In the genomic region with DNA sequence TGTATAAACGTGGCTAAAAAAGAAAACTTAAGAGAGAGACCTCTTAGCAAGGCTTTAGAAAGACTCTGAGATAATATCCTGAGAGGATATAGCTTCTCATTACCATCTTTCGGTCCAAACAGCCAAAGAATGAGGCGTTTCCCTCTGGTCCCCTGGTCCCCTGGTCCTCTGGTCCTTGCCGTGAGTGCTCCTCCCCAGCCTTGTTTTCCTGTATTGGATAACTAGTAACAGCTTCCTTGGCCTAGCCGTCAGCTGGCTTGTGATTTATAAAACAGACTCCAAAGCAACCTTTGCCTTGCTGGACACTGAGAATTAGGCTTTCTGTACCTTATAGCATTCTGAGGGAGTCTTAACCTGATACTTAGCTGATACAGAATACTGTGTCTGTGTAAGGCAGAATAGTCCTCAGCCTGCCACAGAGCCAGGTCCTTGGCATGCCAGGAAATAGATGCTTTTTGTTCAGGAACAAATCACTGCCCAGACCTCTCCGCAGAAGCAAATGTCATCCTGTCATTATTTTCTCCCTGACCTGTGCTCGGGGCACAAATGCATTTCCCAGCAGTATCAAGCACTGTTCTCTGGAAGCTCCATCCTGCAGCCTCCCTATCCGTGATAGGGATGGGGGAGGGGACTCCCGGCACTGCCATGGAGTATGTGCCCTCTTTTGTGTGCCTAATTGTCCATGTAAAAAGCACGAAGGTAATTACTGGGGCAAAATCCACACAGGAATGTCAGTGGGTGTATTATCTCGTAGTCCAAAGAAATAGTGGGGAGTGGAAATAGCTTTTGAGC, we compare ENCODE assay signal across 9 mouse cellular contexts.
DNase-seq lines count a peak whose midpoint lies in the region; ATAC-seq lines count a peak whose summit lies in the region.
"Had no signal": no experiment of that assay in that cellular context is flagged by ENCODE, and none has a peak within 500 bp of the region (broad histone marks: within the 10 kb centered on the region; RNA-seq: fewer than 3 reads in every experiment).

No protein-coding gene starts in this region.

- DNase-seq in gastrocnemius, postnatal 14 days = peak; percentile 5
- no peak for DNase-seq in gastrocnemius, adult 8-10 months (ENCODE audit: low spot score in 2 of 2)
- DNase-seq in gastrocnemius, postnatal 25 days = peak; percentile 10
- no peak for DNase-seq in thymus, postnatal 36 days
- no peak for DNase-seq in testis, postnatal 10 days (ENCODE audit: low spot score)
- DNase-seq in frontal cortex, postnatal 10 days (ENCODE audit: low spot score in 2 of 2) = no peak

- no peak for ATAC-seq in kidney, embryonic 16.5 days (ENCODE audit: low FRiP score, low TSS enrichment)
- no peak for ATAC-seq in neural tube, embryonic 14.5 days (ENCODE audit: low read depth)

- H3K4me3 ChIP-seq in kidney, embryonic 16.5 days (ENCODE audit: low read length) = no peak overlapping the region
- H3K4me3 ChIP-seq in neural tube, embryonic 14.5 days (ENCODE audit: low read depth, low read length) = no peak overlapping the region

- H3K4me1 ChIP-seq in kidney, embryonic 16.5 days (ENCODE audit: insufficient read depth, low read length) = 0 out of 2 replicates have a peak, but pooled peaks cover 9% of the 10 kb centered on the region
- H3K4me1 ChIP-seq in neural tube, embryonic 14.5 days (ENCODE audit: control insufficient read depth, insufficient read depth, low read length) = peaks cover 4% of the 10 kb centered on the region; the same call in 1 of the 2 replicates

- H3K36me3 ChIP-seq in kidney, embryonic 16.5 days (ENCODE audit: insufficient read depth, low read length) = no peaks in the 10 kb centered on the region
- no peaks in the 10 kb centered on the region for H3K36me3 ChIP-seq in neural tube, embryonic 14.5 days (ENCODE audit: control insufficient read depth, insufficient read depth, low read length)

- H3K9me3 ChIP-seq in kidney, embryonic 16.5 days (ENCODE audit: low read length) = no peaks in the 10 kb centered on the region
- no peaks in the 10 kb centered on the region for H3K9me3 ChIP-seq in neural tube, embryonic 14.5 days (ENCODE audit: control insufficient read depth, low read length)

- 0 out of 2 replicates have a peak overlapping the region, but pooled peaks have one; percentile 1 for H3K4me2 ChIP-seq in kidney, embryonic 16.5 days (replicated peaks; ENCODE audit: low read depth, low read length)
- H3K4me2 ChIP-seq in neural tube, embryonic 14.5 days (ENCODE audit: low read depth, low read length) = no peak overlapping the region

- intact Hi-C loops in gastrocnemius, postnatal 14 days (cut with DNase I; ENCODE audit: low total_unique reads) = loop anchor here (5.0 kb wide), 1 partner anchor 657 kb away; no protein-coding TSS in a partner anchor

- 21% methylated on average over 11 of the region's 11 CpGs for WGBS in kidney, embryonic 16.5 days
- WGBS in neural tube, embryonic 14.5 days = 25% methylated on average over 11 of the region's 11 CpGs

- H3K27me3 ChIP-seq in kidney, embryonic 16.5 days (ENCODE audit: insufficient read depth, low read length) = no peaks in the 10 kb centered on the region
- no peaks in the 10 kb centered on the region for H3K27me3 ChIP-seq in neural tube, embryonic 14.5 days (ENCODE audit: control insufficient read depth, insufficient read depth, low read length)
- H3K27me3 ChIP-seq: CH12.LX had no signal

- no peak overlapping the region for H3K9ac ChIP-seq in kidney, embryonic 16.5 days (replicated peaks; ENCODE audit: low read length)
- no peak overlapping the region for H3K9ac ChIP-seq in neural tube, embryonic 14.5 days (replicated peaks; ENCODE audit: low read depth, low read length)

- peak overlapping the region; percentile 53; the same call in 1 of the 2 replicates for H3K27ac ChIP-seq in kidney, embryonic 16.5 days (ENCODE audit: low read length)
- peak overlapping the region; percentile 18; the same call in 1 of the 2 replicates for H3K27ac ChIP-seq in neural tube, embryonic 14.5 days (ENCODE audit: low read depth, low read length)

Comparison
In these comparisons a context has a peak if more than half of its experiments do, and no peak if none do; other contexts are left out.
1. DNase-seq: peak in gastrocnemius, postnatal 14 days (single experiment) and gastrocnemius, postnatal 25 days (single experiment); none in gastrocnemius, adult 8-10 months (0 of 2), thymus, postnatal 36 days (0 of 2), testis, postnatal 10 days (single experiment) and frontal cortex, postnatal 10 days (0 of 2).